Mouse (Mus musculus) layer of hippocampus, adult 8-10 months (tissue): Measurements from ENCODE around the gene Rab7. TPM values are rescaled to one million over a fixed set of nuclear protein-coding genes. Genes with fewer than 3 reads are reported as not detected.
A peak's percentile ranks its signal among the peaks of the same experiment; 100 is the strongest.
"Not testable (repeated sequence)": the region's sequence is repeated elsewhere in the genome, so short reads cannot be mapped to it uniquely, and the experiment has no call there.

Experiments
- DNase-seq, 2 experiments: peaks; one replicate each; pipeline ENCODE4 v3.0.0; 2022; ENCODE audit warnings: low spot score in 2 of 2
- total RNA-seq, 4 experiments: library from RNA; stranded (reverse); gene quantifications; 2 replicates each; pipeline ENCODE4 v1.2.4; 2022

Rab7 gene
- total RNA-seq, 4 experiments from 2014 or later = 318 to 396 (median 337) TPM

GRCm38 (mm10) chr6:88004773-88005172 is 40.3 kb downstream of the Rab7 start:
- not testable (repeated sequence) for DNase-seq

- DNase-seq = no peak
Measured at GRCm38 (mm10) chr6:88003439-88003838, 41.6 kb downstream of the Rab7 start.

GRCm38 (mm10) chr6:87998358-87998757 is 46.7 kb downstream of the Rab7 start:
- no peak for DNase-seq

- DNase-seq = peak; percentile 75 to 89
Measured at GRCm38 (mm10) chr6:87997706-87998265, 47.3 kb downstream of the Rab7 start.

- no peak for DNase-seq
Measured at GRCm38 (mm10) chr6:87996606-87997005, 48.5 kb downstream of the Rab7 start.

GRCm38 (mm10) chr6:87995519-87995918 is 49.6 kb downstream of the Rab7 start:
- DNase-seq = no peak

- peak in 1 of 2 experiments; percentile 52 for DNase-seq
Measured at GRCm38 (mm10) chr6:87993790-87994571, 51.1 kb downstream of the Rab7 start.

GRCm38 (mm10) chr6:87992733-87993132 is 52.3 kb downstream of the Rab7 start:
- DNase-seq = no peak

GRCm38 (mm10) chr6:87991886-87992285 is 53.2 kb downstream of the Rab7 start:
- no peak for DNase-seq

GRCm38 (mm10) chr6:87991216-87991615 is 53.9 kb downstream of the Rab7 start:
- no peak for DNase-seq

- no peak for DNase-seq
Measured at GRCm38 (mm10) chr6:87982506-87982905, 62.6 kb downstream of the Rab7 start.

GRCm38 (mm10) chr6:87981547-87982256 is 63.4 kb downstream of the Rab7 start, which contains the start of gene H1fx:
Gene H1fx, minus strand, starts transcription at chr6:87981637.
- peak in 1 of 2 experiments; percentile 71 for DNase-seq

- no peak for DNase-seq
Measured at GRCm38 (mm10) chr6:87981030-87981485, 64.0 kb downstream of the Rab7 start.

GRCm38 (mm10) chr6:87980374-87981029 is 64.6 kb downstream of the Rab7 start:
- peak; percentile 81 for DNase-seq

GRCm38 (mm10) chr6:87979728-87980127 is 65.3 kb downstream of the Rab7 start:
- no peak for DNase-seq

- no peak for DNase-seq
Measured at GRCm38 (mm10) chr6:87970041-87970440, 75.0 kb downstream of the Rab7 start.

- not testable (repeated sequence) for DNase-seq
Measured at GRCm38 (mm10) chr6:87962457-87962856, 82.6 kb downstream of the Rab7 start.
